Mouse (Mus musculus) adrenal gland, postnatal 4 days (tissue): ENCODE measurements around the gene Nin. TPM values are rescaled to one million over a fixed set of nuclear protein-coding genes. Genes with fewer than 3 reads are reported as not detected.

ENCODE experiments used
- DNase-seq, 2 experiments: peaks; one replicate each; pipeline ENCODE4 v3.0.0; 2021 to 2022; ENCODE audit warnings: low spot score in 2 of 2, mixed read lengths in 2 of 2
- total RNA-seq, 2 experiments: library from RNA; stranded (reverse); gene quantifications; 2 replicates each; pipeline ENCODE4 v1.2.3; 2021

Gene Nin
- total RNA-seq, 2 experiments from 2014 or later, result 44.6 to 45.0 TPM

GRCm38 (mm10) chr12:70025431-70025830 is 88.1 kb downstream of the Nin start:
- DNase-seq, result no peak

- no peak for DNase-seq
These were observed 89.9 kb downstream of the Nin start for GRCm38 (mm10) chr12:70023580-70023979.

- DNase-seq, result no peak
These were observed 95.4 kb downstream of the Nin start for GRCm38 (mm10) chr12:70018153-70018552.

GRCm38 (mm10) chr12:70015936-70016335 is 97.6 kb downstream of the Nin start:
- DNase-seq, result no peak

- no peak for DNase-seq
These were observed 101.8 kb downstream of the Nin start for GRCm38 (mm10) chr12:70011681-70012080.

- DNase-seq, result no peak
These were observed 103.2 kb downstream of the Nin start for GRCm38 (mm10) chr12:70010356-70010755.

GRCm38 (mm10) chr12:70005103-70005502 is 108.4 kb downstream of the Nin start:
- no peak for DNase-seq

GRCm38 (mm10) chr12:69998186-69998983 is 115.1 kb downstream of the Nin start:
- no peak for DNase-seq

GRCm38 (mm10) chr12:69995382-69995781 is 118.1 kb downstream of the Nin start:
- no peak for DNase-seq

- peak; percentile 71 to 75 for DNase-seq
These were observed 126.6 kb downstream of the Nin start, which contains the start of gene Sav1 for GRCm38 (mm10) chr12:69986786-69987497. Gene Sav1 (minus strand): TSS chr12:69987002.

- peak; percentile 12 to 19 for DNase-seq
These were observed 127.2 kb downstream of the Nin start for GRCm38 (mm10) chr12:69986241-69986762.

GRCm38 (mm10) chr12:69985546-69985945 is 128.0 kb downstream of the Nin start:
- no peak for DNase-seq

- no peak for DNase-seq
These were observed 130.6 kb downstream of the Nin start for GRCm38 (mm10) chr12:69982874-69983273.

GRCm38 (mm10) chr12:69977376-69977998 is 136.0 kb downstream of the Nin start:
- DNase-seq, result no peak

- no peak for DNase-seq
These were observed 136.8 kb downstream of the Nin start for GRCm38 (mm10) chr12:69976688-69977087.

GRCm38 (mm10) chr12:69973666-69974065 is 139.9 kb downstream of the Nin start:
- DNase-seq, result no peak

GRCm38 (mm10) chr12:69968154-69968553 is 145.4 kb downstream of the Nin start:
- no peak for DNase-seq

- DNase-seq, result no peak
These were observed 146.4 kb downstream of the Nin start for GRCm38 (mm10) chr12:69967112-69967511.

GRCm38 (mm10) chr12:69966071-69966470 is 147.4 kb downstream of the Nin start:
- DNase-seq, result no peak

- no peak for DNase-seq
These were observed 147.9 kb downstream of the Nin start for GRCm38 (mm10) chr12:69965644-69966043.

GRCm38 (mm10) chr12:69963141-69963540 is 150.4 kb downstream of the Nin start:
- no peak for DNase-seq

GRCm38 (mm10) chr12:69962468-69962867 is 151.0 kb downstream of the Nin start:
- DNase-seq, result peak in 1 of 2 experiments; percentile 28
